Mouse (Mus musculus): ENCODE data around the gene Cd300lb.

DNA sequence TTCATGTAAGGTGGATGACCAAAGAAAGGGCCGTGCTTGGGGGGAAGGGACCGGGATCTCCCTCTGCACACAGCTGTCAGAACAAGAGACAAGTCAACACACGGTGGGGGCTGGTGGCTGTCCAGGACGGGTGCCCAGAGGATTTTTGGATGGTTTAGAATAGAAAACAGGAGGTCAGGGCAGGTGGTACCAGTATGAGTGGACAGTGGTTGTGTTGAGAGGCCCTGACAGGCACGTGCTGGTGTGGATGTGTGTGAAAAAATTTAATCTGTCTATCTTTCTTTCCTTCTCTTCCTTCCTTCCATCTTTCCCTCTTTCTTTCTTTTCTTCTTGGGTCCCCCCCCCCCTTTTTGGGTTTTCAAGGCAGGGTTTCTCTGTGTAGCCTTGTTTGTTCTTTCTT, 43.6 kb downstream of the Cd300lb start:
- TF ChIP-seq CTCF (IDR thresholded peaks at IDR 0.05; ENCODE audit: low read depth) = no peak
- TF ChIP-seq EP300 (IDR thresholded peaks at IDR 0.05; ENCODE audit: low read depth) = no peak
